Mouse (Mus musculus) intestine, postnatal 0 days (tissue): ENCODE measurements around the gene Adcy10. TPM values are rescaled to one million over a fixed set of nuclear protein-coding genes. Genes with fewer than 3 reads are reported as not detected.

Experiments
- ATAC-seq: fragments of 200-750 bp; cut with Nextera tagmentation; 2 replicates; pipeline ENCODE4 v1.8.0; 2017; ENCODE audit warnings: mild to moderate bottlenecking, moderate TSS enrichment, moderate library complexity
- H3K27ac ChIP-seq: fragments of 300-500 bp; sonication (generic); 2 replicates; pipeline ENCODE4 v1.5.1; 2014; ENCODE audit warnings: mild to moderate bottlenecking, low read depth, low read length, moderate library complexity
- H3K27me3 ChIP-seq: fragments of 300-500 bp; sonication (generic); replicated peaks from 2 replicates; pipeline ENCODE4 v1.6.1; 2014; ENCODE audit warnings: low read length, mixed read lengths; ENCODE audit not compliant: control insufficient read depth, insufficient read depth
- H3K36me3 ChIP-seq: fragments of 300-500 bp; sonication (generic); 2 replicates; pipeline ENCODE4 v1.6.1; 2014; ENCODE audit warnings: mild to moderate bottlenecking, moderate library complexity; ENCODE audit not compliant: control insufficient read depth, insufficient read depth
- H3K4me1 ChIP-seq: fragments of 300-500 bp; sonication (generic); replicated peaks from 2 replicates; pipeline ENCODE4 v1.6.1; 2014; ENCODE audit warnings: antibody characterized with exemption, low read length, mixed read lengths; ENCODE audit not compliant: control insufficient read depth, insufficient read depth
- H3K4me2 ChIP-seq: fragments of 300-500 bp; sonication (generic); replicated peaks from 2 replicates; pipeline ENCODE4 v1.6.1; 2014; ENCODE audit warnings: low read depth, mild to moderate bottlenecking, moderate library complexity
- H3K4me3 ChIP-seq: fragments of 300-500 bp; sonication (generic); 2 replicates; pipeline ENCODE4 v1.5.1; 2014; ENCODE audit warnings: low read depth, low read length
- H3K9ac ChIP-seq: fragments of 300-500 bp; sonication (generic); 2 replicates; pipeline ENCODE4 v1.6.1; 2014; ENCODE audit warnings: mild to moderate bottlenecking, low read depth, low read length
- H3K9me3 ChIP-seq: fragments of 300-500 bp; sonication (generic); 2 replicates; pipeline ENCODE4 v1.6.1; 2016; ENCODE audit warnings: mixed run types; ENCODE audit not compliant: control insufficient read depth
- CTCF ChIP-seq: sonication (generic); IDR thresholded peaks from 2 replicates; pipeline ENCODE4 v1.5.1; 2016; ENCODE audit warnings: low read depth, mild to moderate bottlenecking, control low read depth, antibody characterized with exemption, moderate library complexity
- WGBS: fragments of 180-500 bp; shearing (Covaris S2); extraction: QIAGEN DNeasy Blood & Tissue Kit; methylation state at CpG from one replicate; pipeline ENCODE4 v1.1.7; 2014; 5-methylcytosine and 5-hydroxymethylcytosine counted together
- polyA plus RNA-seq: library from polyadenylated mRNA; unstranded; fragments of >200 nt; fragmentation: Nextera tagmentation; extraction: Ambion mirVana; gene quantifications from 2 replicates; pipeline ENCODE4 v1.2.1, GENCODE M21; 2015

The Adcy10 gene
- polyA plus RNA-seq, 1 experiment from 2014 or later = not detected

DNA sequence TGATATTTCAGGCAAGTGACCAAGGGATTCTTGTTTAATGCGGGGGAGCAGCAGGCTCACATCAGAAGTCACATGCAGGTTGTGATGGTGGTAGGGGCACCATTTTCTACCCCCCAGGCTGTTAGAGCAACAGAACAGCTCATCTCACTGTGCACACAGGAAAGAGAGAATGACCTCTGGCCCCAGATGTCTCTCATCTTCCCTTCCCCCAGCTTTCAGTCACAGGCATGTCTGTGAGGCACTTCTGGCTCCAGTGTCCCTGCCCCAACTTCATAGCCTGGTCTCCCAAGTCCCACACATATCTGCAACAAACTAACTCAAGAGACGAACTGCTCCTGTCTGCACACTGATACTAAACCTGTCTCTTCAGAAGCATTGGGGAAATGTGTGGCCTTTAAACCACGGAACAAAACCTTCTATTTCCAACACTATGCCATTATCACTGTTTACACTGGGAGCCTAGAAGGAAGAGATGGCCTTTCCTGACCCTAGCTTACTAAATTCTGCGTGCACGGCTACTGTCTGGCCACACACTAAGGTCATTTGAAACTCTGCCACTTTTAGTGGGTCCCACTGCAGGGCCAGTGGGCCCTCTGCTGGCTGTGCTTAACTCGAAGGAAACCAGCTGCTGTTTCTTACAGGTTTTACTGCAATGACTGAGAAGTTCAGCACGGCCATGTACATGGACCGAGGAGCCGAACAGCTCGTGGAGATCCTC lies 18.5 kb downstream of the Adcy10 start:
- Histone ChIP-seq H3K36me3 (no peaks in the 10 kb centered on the region), H3K4me3 (no peak overlapping the region), H3K9ac (no peak overlapping the region), H3K4me1 (no peaks in the 10 kb centered on the region; the same call in 1 of the 2 replicates), H3K4me2 (no peak overlapping the region), H3K9me3 (no peaks in the 10 kb centered on the region), H3K27me3 (no peaks in the 10 kb centered on the region), H3K27ac (no peak overlapping the region)
- no peak for ATAC-seq
- TF ChIP-seq CTCF = peak; percentile 70
- 29% methylated on average over 10 of the region's 10 CpGs for WGBS

DNA sequence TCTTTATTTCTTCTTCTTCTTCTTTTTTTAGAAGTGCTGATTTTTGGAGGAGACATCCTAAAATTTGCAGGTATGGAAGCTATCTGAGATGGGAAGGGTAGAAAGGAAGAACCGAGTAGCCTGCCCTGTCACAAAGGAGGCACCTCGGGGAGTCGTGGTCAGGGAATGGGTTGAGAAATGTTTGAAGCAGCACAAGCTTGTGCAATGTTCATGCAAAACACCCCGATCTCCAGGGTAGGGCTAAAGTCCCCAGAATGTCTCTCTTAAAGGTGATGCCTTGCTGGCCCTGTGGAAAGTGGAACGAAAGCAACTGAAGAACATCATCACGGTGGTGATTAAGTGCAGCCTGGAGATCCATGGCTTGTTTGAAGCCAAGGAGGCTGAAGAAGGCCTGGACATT lies 21.3 kb downstream of the Adcy10 start:
- Histone ChIP-seq H3K4me1 (no peaks in the 10 kb centered on the region; the same call in 1 of the 2 replicates), H3K27ac (no peak overlapping the region), H3K4me2 (no peak overlapping the region), H3K4me3 (no peak overlapping the region), H3K9me3 (no peaks in the 10 kb centered on the region), H3K36me3 (no peaks in the 10 kb centered on the region), H3K9ac (no peak overlapping the region), H3K27me3 (no peaks in the 10 kb centered on the region)
- ATAC-seq = no peak
- 88% methylated on average over 6 of the region's 6 CpGs for WGBS
- no peak for TF ChIP-seq CTCF

DNA sequence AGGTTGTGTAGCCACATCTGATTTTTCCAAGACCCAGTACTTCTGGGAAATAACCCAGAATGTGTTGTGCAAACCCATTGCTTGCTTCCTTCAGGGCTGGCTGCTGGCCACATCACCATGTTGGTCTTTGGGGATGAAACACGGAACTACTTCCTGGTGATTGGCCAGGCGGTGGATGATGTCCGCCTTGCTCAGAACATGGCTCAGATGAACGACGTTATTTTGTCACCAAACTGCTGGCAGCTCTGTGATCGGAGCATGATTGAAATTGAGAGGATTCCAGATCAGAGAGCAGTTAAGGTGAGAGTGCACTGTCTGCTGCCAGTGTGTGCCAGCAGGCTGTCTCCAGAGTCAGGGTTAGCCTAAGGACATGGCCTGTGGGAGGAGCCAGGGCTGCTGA lies 25.2 kb downstream of the Adcy10 start:
- Histone ChIP-seq H3K27me3 (no peaks in the 10 kb centered on the region), H3K27ac (no peak overlapping the region), H3K4me2 (no peak overlapping the region), H3K9me3 (no peaks in the 10 kb centered on the region), H3K36me3 (no peaks in the 10 kb centered on the region), H3K4me3 (no peak overlapping the region), H3K4me1 (no peaks in the 10 kb centered on the region), H3K9ac (no peak overlapping the region)
- 88% methylated on average over 6 of the region's 6 CpGs for WGBS
- TF ChIP-seq CTCF = no peak
- no peak for ATAC-seq

DNA sequence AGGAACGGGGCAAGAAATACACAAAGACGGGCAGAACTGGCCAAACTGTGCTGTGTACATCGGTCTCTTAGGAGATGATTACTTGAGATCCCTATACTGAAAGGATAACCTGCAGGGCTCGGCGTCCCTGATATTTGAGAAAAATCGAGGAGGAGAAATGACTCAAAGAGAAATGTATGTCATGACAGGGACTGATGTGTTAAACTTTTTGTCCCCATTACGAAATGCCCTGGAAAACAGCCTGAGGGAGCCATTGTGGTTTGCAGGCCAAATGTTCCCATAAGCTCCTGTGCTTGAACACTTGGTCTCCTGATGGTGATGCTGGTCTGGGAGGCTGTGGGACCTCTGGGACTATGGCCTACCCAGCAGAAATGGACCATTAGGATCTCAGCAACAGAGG lies 35.7 kb downstream of the Adcy10 start:
- Histone ChIP-seq H3K36me3 (no peaks in the 10 kb centered on the region), H3K27ac (no peak overlapping the region), H3K4me2 (no peak overlapping the region), H3K9ac (no peak overlapping the region), H3K4me3 (no peak overlapping the region), H3K9me3 (no peaks in the 10 kb centered on the region), H3K27me3 (no peaks in the 10 kb centered on the region), H3K4me1 (no peaks in the 10 kb centered on the region)
- WGBS = 90% methylated on average over 7 of the region's 7 CpGs
- TF ChIP-seq CTCF = no peak
- no peak for ATAC-seq

DNA sequence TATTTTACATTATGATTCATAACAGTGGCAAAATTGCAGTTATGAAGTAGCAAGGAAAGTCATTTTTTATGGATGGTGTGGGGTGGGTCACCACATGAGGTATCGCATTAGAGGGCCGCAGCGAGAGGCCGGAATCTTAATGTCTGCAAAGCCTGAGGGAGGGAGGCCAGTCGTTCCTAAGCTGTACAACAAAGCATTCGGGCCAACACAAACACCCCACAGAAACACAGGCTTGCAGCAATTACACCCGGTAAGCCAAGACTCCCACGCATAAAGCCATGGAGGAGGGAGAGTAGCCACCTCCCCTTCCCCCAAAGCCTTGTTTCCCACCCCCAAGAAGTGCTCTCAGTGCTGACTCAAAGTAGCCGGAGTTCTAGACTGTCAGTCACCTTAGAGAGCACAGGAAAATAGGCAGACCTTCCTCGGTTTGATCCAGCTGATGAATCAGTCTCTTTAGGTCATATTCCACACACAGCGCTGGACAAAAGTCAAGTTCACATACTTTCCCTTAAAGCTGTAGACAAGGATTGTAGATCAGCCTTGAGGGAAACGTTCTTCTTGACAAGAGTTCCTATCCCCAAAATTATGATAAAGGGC lies 51.2 kb downstream of the Adcy10 start:
- TF ChIP-seq CTCF = no peak
- no peak overlapping the region for H3K27ac ChIP-seq
- no peak overlapping the region for H3K4me3 ChIP-seq
- H3K36me3 ChIP-seq = no peaks in the 10 kb centered on the region
- ATAC-seq = no peak
- H3K4me2 ChIP-seq = no peak overlapping the region
- no peaks in the 10 kb centered on the region for H3K9me3 ChIP-seq
- no peaks in the 10 kb centered on the region for H3K27me3 ChIP-seq
- no peaks in the 10 kb centered on the region for H3K4me1 ChIP-seq
- H3K9ac ChIP-seq = no peak overlapping the region
- WGBS = 74% methylated on average over 12 of the region's 12 CpGs

DNA sequence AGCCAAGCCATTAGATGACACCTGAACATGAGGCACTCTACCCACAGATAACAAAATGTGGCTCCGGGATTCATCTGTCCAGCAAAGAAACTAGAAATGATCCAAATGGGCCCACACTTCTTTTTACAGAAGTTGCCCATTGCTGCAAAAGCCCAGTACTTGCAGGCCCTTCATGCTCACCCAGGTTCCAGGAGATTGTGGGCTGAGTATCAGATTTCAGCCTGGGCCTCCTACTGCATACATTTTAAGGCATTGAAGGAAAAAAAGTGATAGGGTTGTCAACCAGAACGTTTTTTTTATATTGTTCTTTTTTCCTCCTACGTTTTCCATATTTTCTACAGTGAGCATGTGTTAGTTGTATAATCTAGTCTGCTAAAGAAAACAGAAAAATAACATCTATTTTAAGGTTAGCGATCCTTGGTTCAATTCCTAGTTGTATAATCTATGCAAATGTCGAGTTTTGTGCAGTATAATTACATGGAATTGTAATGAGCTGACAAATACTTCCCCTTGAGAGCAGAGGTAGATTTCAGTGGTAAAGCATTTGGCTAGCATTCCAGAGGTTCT lies 52.3 kb downstream of the Adcy10 start:
- no peak for TF ChIP-seq CTCF
- no peak for ATAC-seq
- WGBS = 66% methylated on average over 5 of the region's 5 CpGs
- H3K9ac ChIP-seq = no peak overlapping the region
- no peak overlapping the region for H3K27ac ChIP-seq
- no peak overlapping the region for H3K4me2 ChIP-seq
- H3K27me3 ChIP-seq = no peaks in the 10 kb centered on the region
- H3K9me3 ChIP-seq = no peaks in the 10 kb centered on the region
- no peaks in the 10 kb centered on the region for H3K36me3 ChIP-seq
- no peak overlapping the region for H3K4me3 ChIP-seq
- H3K4me1 ChIP-seq = no peaks in the 10 kb centered on the region
